Mouse (Mus musculus) brain, embryonic 14.5 days (tissue): Measurements from ENCODE around the gene Cdk19. TPM values are rescaled to one million over a fixed set of nuclear protein-coding genes. Genes with fewer than 3 reads are reported as not detected.
A peak's percentile ranks its signal among the peaks of the same experiment; 100 is the strongest.

Source experiments
- DNase-seq: peaks from one replicate; pipeline ENCODE4 v3.0.0-alpha.2; 2011; ENCODE audit warnings: low read depth
- CTCF ChIP-seq: fragments of 200-500 bp; IDR thresholded peaks from 2 replicates; pipeline ENCODE4 v1.5.1; 2012; ENCODE audit warnings: inconsistent platforms, mild to moderate bottlenecking, moderate library complexity, borderline replicate concordance; ENCODE audit not compliant: insufficient read depth, insufficient read length; ENCODE audit errors: extremely low read depth
- POLR2A ChIP-seq: fragments of 200-500 bp; IDR thresholded peaks from 2 replicates; pipeline ENCODE4 v1.6.1; 2012; ENCODE audit warnings: mild to moderate bottlenecking, inconsistent platforms, borderline replicate concordance; ENCODE audit not compliant: poor library complexity, insufficient read depth, insufficient read length, severe bottlenecking; ENCODE audit errors: extremely low read depth
- polyA plus RNA-seq: library from polyadenylated mRNA; depleted of rRNA; stranded (reverse); fragments of >200 nt; gene quantifications from 2 replicates; pipeline ENCODE4 v1.2.3, GENCODE M21; 2012

The Cdk19 gene
- polyA plus RNA-seq, 1 experiment, result 21.5 TPM

GRCm38 (mm10) chr10:40358166-40358565, 18.8 kb downstream of the Cdk19 start:
- no peak for TF ChIP-seq CTCF
- TF ChIP-seq POLR2A, result no peak
- no peak for DNase-seq

- TF ChIP-seq POLR2A, result no peak
- TF ChIP-seq CTCF, result no peak
Measured at GRCm38 (mm10) chr10:40359131-40359530, 19.8 kb downstream of the Cdk19 start.

GRCm38 (mm10) chr10:40363004-40363403, 23.6 kb downstream of the Cdk19 start:
- no peak for DNase-seq
- TF ChIP-seq CTCF, result no peak
- no peak for TF ChIP-seq POLR2A

More at GRCm38 (mm10) chr10:40359131-40359530, 19.8 kb downstream of the Cdk19 start:
- DNase-seq, result no peak

- DNase-seq, result no peak
- TF ChIP-seq CTCF, result no peak
- TF ChIP-seq POLR2A, result no peak
Measured at GRCm38 (mm10) chr10:40364642-40365361, 25.4 kb downstream of the Cdk19 start.

- no peak for TF ChIP-seq POLR2A
- no peak for TF ChIP-seq CTCF
- no peak for DNase-seq
Measured at GRCm38 (mm10) chr10:40365991-40366390, 26.6 kb downstream of the Cdk19 start.

- TF ChIP-seq POLR2A, result no peak
- DNase-seq, result no peak
Measured at GRCm38 (mm10) chr10:40368516-40368915, 29.2 kb downstream of the Cdk19 start.

GRCm38 (mm10) chr10:40370156-40370555, 30.8 kb downstream of the Cdk19 start:
- no peak for DNase-seq
- TF ChIP-seq POLR2A (no peak), CTCF (no peak)

- DNase-seq, result no peak
- TF ChIP-seq POLR2A (no peak), CTCF (no peak)
Measured at GRCm38 (mm10) chr10:40371184-40371913, 32.0 kb downstream of the Cdk19 start.

- DNase-seq, result peak; percentile 93
Measured at GRCm38 (mm10) chr10:40371914-40372675, 32.7 kb downstream of the Cdk19 start.

GRCm38 (mm10) chr10:40373749-40374148, 34.4 kb downstream of the Cdk19 start:
- no peak for DNase-seq
- no peak for TF ChIP-seq POLR2A
- TF ChIP-seq CTCF, result no peak

More at GRCm38 (mm10) chr10:40371914-40372675, 32.7 kb downstream of the Cdk19 start:
- no peak for TF ChIP-seq CTCF
- no peak for TF ChIP-seq POLR2A

- no peak for DNase-seq
- no peak for TF ChIP-seq CTCF
- no peak for TF ChIP-seq POLR2A
Measured at GRCm38 (mm10) chr10:40374828-40375227, 35.5 kb downstream of the Cdk19 start.
